Mouse (Mus musculus): ENCODE data around the gene Lamc1.
"Not testable (repeated sequence)": the region's sequence is repeated elsewhere in the genome, so short reads cannot be mapped to it uniquely, and the experiment has no call there.

Gene Lamc1

GRCm38 (mm10) chr1:153332444-153333295, at the start of gene Lamc1:
Lamc1 (minus strand) TSS chr1:153332786.
- peak; percentile 78 for DNase-seq (ENCODE audit: low read depth, low spot score)

- DNase-seq (ENCODE audit: low read depth, low spot score), result no peak
Measured at GRCm38 (mm10) chr1:153380746-153381282, 48.2 kb upstream of the Lamc1 start.

- DNase-seq (ENCODE audit: low read depth, low spot score), result no peak
Measured at GRCm38 (mm10) chr1:153379832-153380231, 47.2 kb upstream of the Lamc1 start.

- DNase-seq (ENCODE audit: low read depth, low spot score), result no peak
Measured at GRCm38 (mm10) chr1:153378587-153378986, 46.0 kb upstream of the Lamc1 start.

- no peak for DNase-seq (ENCODE audit: low read depth, low spot score)
Measured at GRCm38 (mm10) chr1:153376446-153376845, 43.9 kb upstream of the Lamc1 start.

GRCm38 (mm10) chr1:153374136-153374535, 41.5 kb upstream of the Lamc1 start:
- no peak for DNase-seq (ENCODE audit: low read depth, low spot score)

GRCm38 (mm10) chr1:153371846-153372245, 39.3 kb upstream of the Lamc1 start:
- no peak for DNase-seq (ENCODE audit: low read depth, low spot score)

GRCm38 (mm10) chr1:153369011-153369410, 36.4 kb upstream of the Lamc1 start:
- no peak for DNase-seq (ENCODE audit: low read depth, low spot score)

GRCm38 (mm10) chr1:153367048-153367447, 34.5 kb upstream of the Lamc1 start:
- DNase-seq (ENCODE audit: low read depth, low spot score), result no peak

- no peak for DNase-seq (ENCODE audit: low read depth, low spot score)
Measured at GRCm38 (mm10) chr1:153361926-153362325, 29.3 kb upstream of the Lamc1 start.

GRCm38 (mm10) chr1:153360556-153360955, 28.0 kb upstream of the Lamc1 start:
- DNase-seq (ENCODE audit: low read depth, low spot score), result no peak

- DNase-seq (ENCODE audit: low read depth, low spot score), result no peak
Measured at GRCm38 (mm10) chr1:153357218-153357617, 24.6 kb upstream of the Lamc1 start.

GRCm38 (mm10) chr1:153354466-153354865, 21.9 kb upstream of the Lamc1 start:
- no peak for DNase-seq (ENCODE audit: low read depth, low spot score)

- no peak for DNase-seq (ENCODE audit: low read depth, low spot score)
Measured at GRCm38 (mm10) chr1:153353736-153354430, 21.3 kb upstream of the Lamc1 start.

GRCm38 (mm10) chr1:153351034-153351433, 18.4 kb upstream of the Lamc1 start:
- DNase-seq (ENCODE audit: low read depth, low spot score), result no peak

GRCm38 (mm10) chr1:153347726-153348125, 15.1 kb upstream of the Lamc1 start:
- no peak for DNase-seq (ENCODE audit: low read depth, low spot score)

- no peak for DNase-seq (ENCODE audit: low read depth, low spot score)
Measured at GRCm38 (mm10) chr1:153347040-153347439, 14.5 kb upstream of the Lamc1 start.

- DNase-seq (ENCODE audit: low read depth, low spot score), result no peak
Measured at GRCm38 (mm10) chr1:153345699-153346291, 13.2 kb upstream of the Lamc1 start.

GRCm38 (mm10) chr1:153345002-153345401, 12.4 kb upstream of the Lamc1 start:
- no peak for DNase-seq (ENCODE audit: low read depth, low spot score)

GRCm38 (mm10) chr1:153335451-153335850, 2.9 kb upstream of the Lamc1 start:
- DNase-seq (ENCODE audit: low read depth, low spot score), result not testable (repeated sequence)

- DNase-seq (ENCODE audit: low read depth, low spot score), result peak; percentile 14
Measured at GRCm38 (mm10) chr1:153333296-153334121, 923 bp upstream of the Lamc1 start.

Measured in retina, postnatal 7 days (tissue).